Mouse (Mus musculus) heart, embryonic 12.5 days (tissue): Measurements from ENCODE around the gene Hprt. TPM values are rescaled to one million over a fixed set of nuclear protein-coding genes. Genes with fewer than 3 reads are reported as not detected.

ENCODE experiments used
- ATAC-seq: fragments of 200-750 bp; cut with Nextera tagmentation; 2 replicates; pipeline ENCODE4 v1.8.0; 2017; ENCODE audit warnings: moderate TSS enrichment, moderate library complexity; ENCODE audit not compliant: insufficient number of reproducible peaks, low FRiP score
- H3K27ac ChIP-seq: fragments of 300-500 bp; sonication (generic); 2 replicates; pipeline ENCODE4 v1.5.1; 2016; ENCODE audit warnings: mild to moderate bottlenecking, moderate library complexity; ENCODE audit not compliant: poor library complexity, severe bottlenecking
- H3K27me3 ChIP-seq: fragments of 300-500 bp; sonication (generic); replicated peaks from 2 replicates; pipeline ENCODE4 v1.6.1; 2016; ENCODE audit warnings: mild to moderate bottlenecking, moderate library complexity
- H3K36me3 ChIP-seq: fragments of 300-500 bp; sonication (generic); 2 replicates; pipeline ENCODE4 v1.6.1; 2016; ENCODE audit warnings: mild to moderate bottlenecking, moderate library complexity
- H3K4me1 ChIP-seq: fragments of 300-500 bp; sonication (generic); replicated peaks from 2 replicates; pipeline ENCODE4 v1.6.1; 2016; ENCODE audit warnings: mild to moderate bottlenecking
- H3K4me2 ChIP-seq: fragments of 300-500 bp; sonication (generic); 2 replicates; pipeline ENCODE4 v1.6.1; 2016; ENCODE audit warnings: mild to moderate bottlenecking, moderate library complexity
- H3K4me3 ChIP-seq: fragments of 300-500 bp; sonication (generic); 2 replicates; pipeline ENCODE4 v1.5.1; 2016; ENCODE audit warnings: mild to moderate bottlenecking
- H3K9ac ChIP-seq: fragments of 300-500 bp; sonication (generic); 2 replicates; pipeline ENCODE4 v1.6.1; 2016; ENCODE audit warnings: mild to moderate bottlenecking, moderate library complexity
- H3K9me3 ChIP-seq: fragments of 300-500 bp; sonication (generic); replicated peaks from 2 replicates; pipeline ENCODE4 v1.6.1; 2016; ENCODE audit warnings: mild to moderate bottlenecking, moderate library complexity
- WGBS: fragments of 180-500 bp; shearing (Covaris S2); methylation state at CpG from one replicate; pipeline ENCODE4 v1.1.7; 2016; 5-methylcytosine and 5-hydroxymethylcytosine counted together
- polyA plus RNA-seq: library from polyadenylated mRNA; unstranded; fragments of >200 nt; fragmentation: Nextera tagmentation; extraction: Ambion mirVana; gene quantifications from 2 replicates; pipeline ENCODE4 v1.2.1, GENCODE M21; 2016

Gene Hprt
- polyA plus RNA-seq, result 179 and 190 TPM in 2 replicates

DNA sequence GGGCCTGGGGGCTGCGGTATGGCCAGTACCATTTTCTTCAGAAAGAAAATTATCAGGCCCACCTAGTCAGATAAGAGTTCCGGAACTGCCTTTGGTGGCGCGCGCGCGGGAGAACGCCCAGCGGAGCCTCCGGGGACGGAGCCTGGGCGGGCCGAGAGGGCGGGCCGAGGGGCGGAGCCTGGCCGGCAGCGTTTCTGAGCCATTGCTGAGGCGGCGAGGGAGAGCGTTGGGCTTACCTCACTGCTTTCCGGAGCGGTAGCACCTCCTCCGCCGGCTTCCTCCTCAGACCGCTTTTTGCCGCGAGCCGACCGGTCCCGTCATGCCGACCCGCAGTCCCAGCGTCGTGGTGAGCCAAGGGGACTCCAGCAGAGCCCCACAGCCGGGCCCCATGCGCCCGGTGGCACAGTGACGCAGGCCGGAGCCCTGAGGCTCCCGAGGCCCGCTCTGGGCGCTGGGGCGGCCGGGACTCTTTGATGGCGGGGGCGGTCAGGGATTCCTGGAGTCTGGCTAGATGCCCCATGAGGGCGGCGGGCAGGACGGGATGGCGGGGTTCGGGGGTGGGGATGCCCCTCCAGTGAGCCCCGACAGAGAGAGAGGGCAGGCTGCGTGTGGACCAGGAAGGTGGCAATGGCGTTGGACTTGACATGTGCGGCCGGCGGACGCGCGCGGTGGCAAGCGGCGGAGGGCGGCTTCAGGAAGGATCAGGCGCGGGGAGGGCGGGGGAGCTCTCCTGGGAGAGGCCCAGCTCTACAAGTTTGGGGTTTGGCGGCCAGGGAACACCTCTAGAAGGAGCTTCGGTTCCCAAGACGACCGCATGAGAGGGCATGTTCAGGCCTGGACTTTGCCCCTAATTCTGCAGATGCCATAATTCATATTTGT lies at the start of gene Hprt:
Hprt (plus strand) TSS at position 233 of the 879 bp plus-strand sequence.
- peak within 1 kb of the TSS; percentile 71 for H3K4me3 ChIP-seq
- WGBS, result 15% methylated on average over 72 of the region's 72 CpGs
- ATAC-seq, result peak; percentile 95

DNA sequence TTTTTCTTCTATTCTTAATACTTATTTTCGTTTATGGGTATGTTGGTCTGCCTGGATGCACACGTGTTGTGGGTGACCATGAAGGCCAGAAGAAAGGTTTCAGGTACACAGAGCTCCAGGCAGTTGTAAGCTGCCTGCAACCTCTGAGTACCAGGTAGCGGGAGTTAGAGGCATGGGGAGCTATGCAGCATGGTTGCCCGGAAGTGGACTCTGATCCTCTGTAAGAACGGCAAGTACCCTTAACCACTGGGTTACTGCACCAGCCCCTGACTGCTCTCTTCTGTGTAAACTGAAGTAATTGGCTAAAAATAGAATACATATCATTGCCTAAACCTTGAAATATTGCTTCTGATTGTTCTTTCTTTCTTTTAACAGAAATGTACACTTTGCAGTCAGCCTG lies 42.4 kb upstream of the Hprt start:
- no peak for ATAC-seq
- Histone ChIP-seq H3K4me2 (no peak overlapping the region), H3K9ac (no peak overlapping the region), H3K4me3 (no peak overlapping the region), H3K4me1 (no peaks in the 10 kb centered on the region), H3K9me3 (no peaks in the 10 kb centered on the region), H3K27ac (no peak overlapping the region), H3K36me3 (peaks cover 33% of the 10 kb centered on the region), H3K27me3 (no peaks in the 10 kb centered on the region)
- 84% methylated on average over 5 of the region's 5 CpGs for WGBS

More for the DNA sequence above, at the start of gene Hprt:
- Histone ChIP-seq H3K9me3 (no peaks in the 10 kb centered on the region), H3K27ac (peak within 1 kb of the TSS; percentile 94), H3K4me1 (peaks cover 6% of the 10 kb centered on the region), H3K4me2 (peak within 1 kb of the TSS; percentile 65), H3K27me3 (no peaks in the 10 kb centered on the region), H3K9ac (peak within 1 kb of the TSS; percentile 84), H3K36me3 (no peaks in the 10 kb centered on the region)

GRCm38 (mm10) chrX:52949713-52950112 lies 38.2 kb upstream of the Hprt start:
- H3K9ac ChIP-seq, result no peak overlapping the region
- no peak for ATAC-seq
- H3K27me3 ChIP-seq, result no peaks in the 10 kb centered on the region
- peaks cover 14% of the 10 kb centered on the region for H3K36me3 ChIP-seq
- no peak overlapping the region for H3K4me3 ChIP-seq
- no peak overlapping the region for H3K27ac ChIP-seq
- no peak overlapping the region for H3K4me2 ChIP-seq
- no peaks in the 10 kb centered on the region for H3K9me3 ChIP-seq
- H3K4me1 ChIP-seq, result no peaks in the 10 kb centered on the region
- WGBS, result 59% methylated on average over 2 of the region's 2 CpGs

DNA sequence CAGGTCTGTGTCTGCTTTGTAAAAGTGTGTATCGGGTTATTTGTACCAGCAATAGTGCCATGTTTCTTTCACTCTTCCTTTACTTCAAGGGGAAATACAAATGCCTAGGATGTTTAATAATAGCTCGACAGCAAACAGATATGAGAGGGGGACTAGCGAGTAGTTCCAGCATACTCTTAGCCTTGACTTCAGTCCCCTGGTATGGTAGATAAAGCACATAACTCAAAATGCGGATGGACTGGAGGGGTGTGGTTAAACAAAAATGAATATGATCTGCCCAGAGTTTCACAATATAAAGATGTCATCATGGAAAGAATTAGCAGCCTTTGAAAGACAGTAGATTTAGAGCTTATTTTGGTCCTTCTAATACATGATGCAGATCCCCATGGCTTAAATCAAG lies 31.0 kb upstream of the Hprt start:
- Histone ChIP-seq H3K9me3 (no peaks in the 10 kb centered on the region), H3K36me3 (no peaks in the 10 kb centered on the region), H3K4me1 (0 out of 2 replicates have a peak, but pooled peaks cover 5% of the 10 kb centered on the region), H3K27ac (no peak overlapping the region), H3K4me3 (no peak overlapping the region), H3K27me3 (no peaks in the 10 kb centered on the region), H3K4me2 (no peak overlapping the region), H3K9ac (no peak overlapping the region)
- WGBS, result 52% methylated on average over 4 of the region's 4 CpGs
- no peak for ATAC-seq

GRCm38 (mm10) chrX:52961559-52962110 lies 26.3 kb upstream of the Hprt start:
- no peak for ATAC-seq
- no peaks in the 10 kb centered on the region for H3K27me3 ChIP-seq
- no peak overlapping the region; the same call in 1 of the 2 replicates for H3K4me2 ChIP-seq
- peak overlapping the region; percentile 74 for H3K27ac ChIP-seq
- H3K36me3 ChIP-seq, result no peaks in the 10 kb centered on the region
- no peak overlapping the region for H3K9ac ChIP-seq
- WGBS, result 43% methylated on average over 5 of the region's 5 CpGs
- H3K4me3 ChIP-seq, result no peak overlapping the region
- H3K9me3 ChIP-seq, result no peaks in the 10 kb centered on the region
- peaks cover 11% of the 10 kb centered on the region; the same call in 1 of the 2 replicates for H3K4me1 ChIP-seq

GRCm38 (mm10) chrX:52965149-52965548 lies 22.8 kb upstream of the Hprt start:
- peaks cover 11% of the 10 kb centered on the region; the same call in 1 of the 2 replicates for H3K4me1 ChIP-seq
- H3K9me3 ChIP-seq, result no peaks in the 10 kb centered on the region
- no peak overlapping the region for H3K4me2 ChIP-seq
- no peak overlapping the region for H3K4me3 ChIP-seq
- no peak overlapping the region for H3K27ac ChIP-seq
- ATAC-seq, result no peak
- 63% methylated on average over 2 of the region's 2 CpGs for WGBS
- no peaks in the 10 kb centered on the region for H3K27me3 ChIP-seq
- H3K36me3 ChIP-seq, result no peaks in the 10 kb centered on the region
- H3K9ac ChIP-seq, result no peak overlapping the region

DNA sequence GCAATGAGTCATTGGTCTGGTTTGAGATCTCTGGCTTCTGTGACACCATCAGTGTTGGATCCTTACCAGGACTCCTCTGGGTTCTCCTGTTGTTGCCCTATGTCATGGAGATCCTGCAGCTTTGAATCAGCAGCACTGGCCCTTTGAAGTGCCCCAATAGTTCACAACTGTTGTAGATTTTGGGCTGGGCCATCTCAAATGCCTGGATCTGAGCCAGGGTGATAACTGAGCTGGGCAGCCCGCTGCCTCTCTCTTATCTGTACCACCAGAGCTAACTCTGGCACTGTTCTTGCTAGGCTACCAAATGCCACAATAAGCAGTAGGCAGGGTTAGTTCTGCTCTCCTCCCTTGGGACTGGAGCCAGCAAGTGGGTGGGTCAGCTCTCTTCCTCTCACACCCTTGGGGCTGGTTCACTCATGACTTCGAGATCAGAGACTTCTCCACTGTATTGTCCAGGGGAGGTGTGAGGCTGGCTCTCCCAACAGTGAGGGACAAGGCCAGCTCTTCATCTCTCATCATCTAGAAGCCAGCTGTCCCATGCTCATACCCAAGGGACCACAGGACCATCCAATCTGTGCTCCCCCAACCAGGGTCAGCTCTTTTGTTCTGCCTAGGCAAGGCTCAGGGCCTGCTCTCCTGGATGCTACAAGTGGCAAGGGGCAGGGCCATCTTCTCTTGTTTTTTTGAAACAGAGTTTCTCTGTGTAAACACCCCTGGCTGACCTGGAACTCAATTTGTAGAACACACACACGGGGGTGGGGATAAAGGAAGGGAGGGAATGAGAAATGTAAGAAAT lies 16.5 kb upstream of the Hprt start:
- Histone ChIP-seq H3K9me3 (no peaks in the 10 kb centered on the region), H3K4me2 (no peak overlapping the region), H3K27me3 (no peaks in the 10 kb centered on the region), H3K36me3 (no peaks in the 10 kb centered on the region), H3K27ac (peak overlapping the region; percentile 76), H3K4me3 (no peak overlapping the region), H3K4me1 (peaks cover 9% of the 10 kb centered on the region), H3K9ac (no peak overlapping the region)
- WGBS, result 31% methylated on average over 3 of the region's 3 CpGs
- peak; percentile 91 for ATAC-seq

- Histone ChIP-seq H3K9me3 (no peaks in the 10 kb centered on the region), H3K27ac (no peak overlapping the region), H3K4me2 (no peak overlapping the region), H3K4me1 (peaks cover 9% of the 10 kb centered on the region), H3K36me3 (no peaks in the 10 kb centered on the region), H3K27me3 (no peaks in the 10 kb centered on the region), H3K9ac (no peak overlapping the region), H3K4me3 (no peak overlapping the region)
- WGBS, result 66% methylated on average over 1 of the region's 1 CpGs
- no peak for ATAC-seq
Observed at GRCm38 (mm10) chrX:52972129-52972528, 15.8 kb upstream of the Hprt start.

DNA sequence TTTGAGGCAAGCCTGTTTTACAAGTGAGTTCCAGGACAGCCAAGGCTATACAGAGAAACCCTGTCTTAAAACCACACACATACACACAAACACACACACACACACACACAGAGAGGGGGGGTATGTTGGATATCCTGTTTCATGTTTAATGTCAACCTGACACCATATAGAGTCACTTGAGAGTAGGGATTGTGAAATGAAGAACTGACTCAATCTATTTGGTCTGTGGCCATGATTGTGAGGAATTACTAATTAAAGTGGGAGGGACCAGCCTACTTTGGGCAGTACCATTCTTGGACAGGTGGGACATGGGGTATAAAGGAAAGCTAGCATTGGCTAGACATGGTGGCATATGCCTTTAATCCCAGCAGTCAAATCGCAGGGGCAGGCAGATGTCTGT lies 15.3 kb upstream of the Hprt start:
- no peak for ATAC-seq
- no peaks in the 10 kb centered on the region for H3K27me3 ChIP-seq
- no peaks in the 10 kb centered on the region for H3K36me3 ChIP-seq
- H3K4me3 ChIP-seq, result no peak overlapping the region
- peaks cover 9% of the 10 kb centered on the region for H3K4me1 ChIP-seq
- no peak overlapping the region for H3K9ac ChIP-seq
- no peak overlapping the region for H3K4me2 ChIP-seq
- 93% methylated on average over 1 of the region's 1 CpGs for WGBS
- no peak overlapping the region for H3K27ac ChIP-seq
- no peaks in the 10 kb centered on the region for H3K9me3 ChIP-seq

DNA sequence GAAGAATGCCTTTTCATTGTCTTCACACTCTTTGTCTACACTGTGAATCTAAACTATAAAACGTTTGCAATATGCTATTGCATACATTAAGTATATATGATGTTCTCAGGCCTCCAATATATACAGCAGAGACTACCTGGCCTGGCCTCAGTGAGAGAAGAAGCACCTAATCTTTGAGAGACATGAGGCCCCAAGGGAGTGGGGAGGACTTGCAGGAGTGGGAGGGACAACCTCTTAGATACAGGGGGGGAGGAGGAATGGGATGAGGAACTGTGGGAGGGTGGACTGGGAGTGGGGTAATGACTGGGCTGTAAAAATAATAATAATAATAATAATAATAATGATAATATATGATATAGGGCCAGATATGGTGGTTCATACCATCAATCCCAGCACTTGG lies 9.4 kb upstream of the Hprt start:
- WGBS, result 32% methylated on average over 1 of the region's 1 CpGs
- no peak overlapping the region for H3K4me3 ChIP-seq
- no peak overlapping the region for H3K4me2 ChIP-seq
- no peaks in the 10 kb centered on the region for H3K36me3 ChIP-seq
- H3K9ac ChIP-seq, result no peak overlapping the region
- no peaks in the 10 kb centered on the region for H3K27me3 ChIP-seq
- H3K4me1 ChIP-seq, result no peaks in the 10 kb centered on the region
- H3K27ac ChIP-seq, result no peak overlapping the region
- ATAC-seq, result no peak
- no peaks in the 10 kb centered on the region for H3K9me3 ChIP-seq

DNA sequence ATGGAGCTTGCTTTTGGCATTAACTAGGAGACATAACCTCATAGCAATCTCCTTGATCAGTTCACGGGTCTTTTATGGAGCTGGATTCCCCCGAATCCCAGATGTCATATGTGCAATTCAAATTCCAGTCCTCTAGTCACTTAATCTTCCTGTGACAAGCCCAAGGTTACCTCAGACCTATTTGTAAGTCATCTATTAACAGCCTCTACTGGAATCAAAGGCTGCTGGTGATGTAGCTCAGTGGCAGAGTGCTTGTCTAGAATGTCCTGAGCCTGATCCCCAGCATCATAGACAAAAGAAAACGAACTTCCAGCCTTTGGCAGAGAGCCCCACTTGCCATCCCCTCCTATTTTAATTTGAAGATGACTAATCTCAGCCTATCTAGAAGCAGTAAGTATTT lies 6.6 kb upstream of the Hprt start:
- no peak overlapping the region for H3K9ac ChIP-seq
- no peak overlapping the region for H3K4me3 ChIP-seq
- no peak overlapping the region for H3K4me2 ChIP-seq
- no peak overlapping the region for H3K27ac ChIP-seq
- no peak for ATAC-seq
- no peaks in the 10 kb centered on the region for H3K9me3 ChIP-seq
- H3K36me3 ChIP-seq, result no peaks in the 10 kb centered on the region
- no peaks in the 10 kb centered on the region for H3K4me1 ChIP-seq
- no peaks in the 10 kb centered on the region for H3K27me3 ChIP-seq
- 72% methylated on average over 3 of the region's 3 CpGs for WGBS
